Mouse (Mus musculus) ES-E14 (cell line): ENCODE data around the gene Pah. TPM values are rescaled to one million over a fixed set of nuclear protein-coding genes. Genes with fewer than 3 reads are reported as not detected.

ENCODE experiments used
- DNase-seq: peaks from one replicate; pipeline ENCODE4 v3.0.0-alpha.2; 2013; ENCODE audit warnings: low read depth, low spot score
- H3K27ac ChIP-seq: 2 replicates; pipeline ENCODE4 v1.5.1; 2012; ENCODE audit warnings: low read depth, mild to moderate bottlenecking, low read length, moderate library complexity, mixed read lengths; ENCODE audit not compliant: poor library complexity, insufficient read depth, severe bottlenecking
- H3K36me3 ChIP-seq: 2 replicates; pipeline ENCODE4 v1.6.1; 2012; ENCODE audit warnings: mild to moderate bottlenecking, low read length, moderate library complexity, mixed read lengths; ENCODE audit not compliant: control insufficient read depth, poor library complexity, insufficient read depth, severe bottlenecking
- H3K4me1 ChIP-seq, 2 experiments: fragments of 150-350 bp in 1 of 2; sonication (generic) in 1 of 2; 2 replicates each; pipeline ENCODE4 v1.6.1; 2012; ENCODE audit warnings: low read length in 2 of 2, mild to moderate bottlenecking in 1 of 2, mixed read lengths in 1 of 2; ENCODE audit not compliant: control insufficient read depth in 2 of 2, insufficient read depth in 2 of 2, poor library complexity in 1 of 2
- H3K4me3 ChIP-seq, 2 experiments: fragments of 150-350 bp in 1 of 2; sonication (generic) in 1 of 2; 2 replicates each; pipeline ENCODE4 v1.5.1; 2012; ENCODE audit warnings: low read length in 2 of 2, low read depth in 1 of 2, mild to moderate bottlenecking in 1 of 2, mixed read lengths in 1 of 2; ENCODE audit not compliant: insufficient read depth in 1 of 2, poor library complexity in 1 of 2, severe bottlenecking in 1 of 2
- H3K9ac ChIP-seq: 2 replicates; pipeline ENCODE4 v1.6.1; 2012; ENCODE audit warnings: low read depth, mild to moderate bottlenecking, low read length, mixed read lengths; ENCODE audit not compliant: poor library complexity, insufficient read depth, severe bottlenecking
- H3K9me3 ChIP-seq: fragments of 150-350 bp; sonication (generic); 2 replicates; pipeline ENCODE4 v1.6.1; 2012; ENCODE audit warnings: low read depth, mild to moderate bottlenecking, low read length; ENCODE audit not compliant: control insufficient read depth, insufficient read depth
- CHD2 ChIP-seq: IDR thresholded peaks from 2 replicates; pipeline ENCODE4 v1.6.1; 2014; ENCODE audit warnings: mild to moderate bottlenecking, low read depth, low read length, inconsistent platforms
- HCFC1 ChIP-seq: IDR thresholded peaks from 2 replicates; pipeline ENCODE4 v1.6.1; 2012; ENCODE audit warnings: low read length, inconsistent platforms, borderline replicate concordance; ENCODE audit not compliant: insufficient read depth
- MAFK ChIP-seq: IDR thresholded peaks from 2 replicates; pipeline ENCODE4 v1.6.1; 2014; ENCODE audit warnings: mild to moderate bottlenecking, low read depth, low read length, inconsistent platforms; ENCODE audit not compliant: insufficient read depth
- ZC3H11A ChIP-seq: IDR thresholded peaks from 2 replicates; pipeline ENCODE4 v1.6.1; 2012; ENCODE audit warnings: low read depth, mild to moderate bottlenecking, inconsistent platforms, low read length, borderline replicate concordance
- ZNF384 ChIP-seq: IDR thresholded peaks from 2 replicates; pipeline ENCODE4 v1.6.1; 2012; ENCODE audit warnings: low read depth, low read length, inconsistent platforms
- in situ Hi-C, 2 experiments: fragments of 600-800 bp; cut with MboI; formaldehyde crosslinking; loops; one replicate each; pipeline ENCODE4 v1.15.1; 2025; ENCODE audit warnings: low sequenced_read_pairs in 2 of 2, inconsistent platforms in 1 of 2; ENCODE audit not compliant: unreplicated experiment in 2 of 2
- total RNA-seq: library from RNA; depleted of rRNA; stranded (reverse); fragments of 300-350 nt; gene quantifications from 2 replicates; pipeline ENCODE4 v1.2.3, GENCODE M21; 2012

Pah gene
- total RNA-seq, 1 experiment = not detected

DNA sequence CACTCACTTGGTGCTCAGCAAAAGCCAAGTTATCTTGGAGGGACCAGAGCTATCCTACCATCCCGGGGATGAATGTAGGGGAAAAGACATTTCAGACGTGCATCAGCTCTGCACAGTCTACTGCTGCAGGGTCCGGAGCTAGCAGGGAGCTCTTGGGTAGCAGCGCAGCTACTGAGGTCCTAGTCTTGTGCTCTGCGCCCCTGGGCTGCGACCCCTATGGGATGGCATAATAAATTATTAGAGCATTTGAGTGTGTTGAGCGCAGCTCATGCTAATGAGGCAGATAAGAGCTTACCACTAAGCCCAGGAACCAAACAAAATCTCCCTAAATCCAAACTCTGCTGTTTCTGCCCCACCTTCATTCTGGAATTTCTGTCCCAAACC is 19.9 kb upstream of the Pah start:
- Histone ChIP-seq H3K4me3 (no peak overlapping the region), H3K9ac (no peak overlapping the region), H3K36me3 (no peaks in the 10 kb centered on the region), H3K9me3 (no peaks in the 10 kb centered on the region), H3K4me1 (no peaks in the 10 kb centered on the region), H3K27ac (no peak overlapping the region)
- no peak for DNase-seq
- TF ChIP-seq MAFK (no peak), CHD2 (no peak)
- in situ Hi-C loops = loop anchor here in 1 of 2 experiments (25.0 kb wide), 1 partner anchor 464 kb away; no protein-coding TSS in a partner anchor

GRCm38 (mm10) chr10:87502283-87502682 is 19.3 kb upstream of the Pah start:
- TF ChIP-seq ZNF384 (no peak), HCFC1 (no peak), CHD2 (no peak), ZC3H11A (no peak), MAFK (no peak)
- H3K4me1 ChIP-seq = no peaks in the 10 kb centered on the region
- H3K9ac ChIP-seq = no peak overlapping the region
- no peak overlapping the region for H3K4me3 ChIP-seq
- H3K9me3 ChIP-seq = no peaks in the 10 kb centered on the region
- no peak for DNase-seq
- in situ Hi-C loops = loop anchor here in 1 of 2 experiments (25.0 kb wide), 1 partner anchor 465 kb away; no protein-coding TSS in a partner anchor
- H3K36me3 ChIP-seq = no peaks in the 10 kb centered on the region
- H3K27ac ChIP-seq = no peak overlapping the region

GRCm38 (mm10) chr10:87503946-87504345 is 17.6 kb upstream of the Pah start:
- no peaks in the 10 kb centered on the region for H3K9me3 ChIP-seq
- TF ChIP-seq ZNF384 = no peak
- peak; percentile 88 for TF ChIP-seq ZC3H11A
- no peak for TF ChIP-seq HCFC1
- no peak for TF ChIP-seq CHD2
- TF ChIP-seq MAFK = no peak
- no peak for DNase-seq
- H3K9ac ChIP-seq = no peak overlapping the region
- H3K4me3 ChIP-seq = no peak overlapping the region
- no peaks in the 10 kb centered on the region for H3K36me3 ChIP-seq
- H3K4me1 ChIP-seq = no peaks in the 10 kb centered on the region
- H3K27ac ChIP-seq = no peak overlapping the region
- in situ Hi-C loops = loop anchor here in 1 of 2 experiments (25.0 kb wide), 1 partner anchor 467 kb away; no protein-coding TSS in a partner anchor

DNA sequence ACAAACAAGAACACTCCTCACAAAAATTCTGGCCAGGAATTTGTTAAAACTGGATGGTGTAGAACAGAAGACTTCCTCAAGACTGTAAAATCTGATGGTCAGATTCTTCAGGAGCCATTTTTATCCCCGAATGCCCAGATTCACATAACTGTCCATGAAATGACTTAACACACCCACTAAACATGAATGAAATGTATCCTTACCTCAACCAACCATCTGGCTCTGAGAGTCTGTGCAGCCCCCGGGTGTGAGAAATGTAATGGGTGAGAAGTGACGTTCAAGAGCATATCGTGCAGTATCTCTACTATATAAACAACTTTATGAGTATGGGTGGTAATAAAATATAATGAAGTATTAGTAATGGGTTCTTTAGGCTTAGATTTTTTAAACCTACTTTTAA is 13.0 kb upstream of the Pah start:
- H3K36me3 ChIP-seq = no peaks in the 10 kb centered on the region
- in situ Hi-C loops = loop anchor here (5.0 to 25.0 kb wide), 2 partner anchors 471 to 476 kb away; no protein-coding TSS in a partner anchor
- TF ChIP-seq ZNF384 (no peak), HCFC1 (no peak), ZC3H11A (no peak), MAFK (no peak)
- H3K4me1 ChIP-seq = no peaks in the 10 kb centered on the region
- no peak for DNase-seq
- no peak overlapping the region for H3K4me3 ChIP-seq
- H3K9ac ChIP-seq = no peak overlapping the region
- H3K9me3 ChIP-seq = no peaks in the 10 kb centered on the region
- no peak overlapping the region for H3K27ac ChIP-seq

GRCm38 (mm10) chr10:87513052-87513451 is 8.5 kb upstream of the Pah start:
- Histone ChIP-seq H3K27ac (no peak overlapping the region), H3K4me1 (no peaks in the 10 kb centered on the region), H3K9me3 (no peaks in the 10 kb centered on the region), H3K9ac (no peak overlapping the region), H3K36me3 (no peaks in the 10 kb centered on the region), H3K4me3 (no peak overlapping the region)
- in situ Hi-C loops = loop anchor here in 1 of 2 experiments (25.0 kb wide), 1 partner anchor 476 kb away; no protein-coding TSS in a partner anchor
- no peak for DNase-seq
- TF ChIP-seq ZC3H11A = no peak
- no peak for TF ChIP-seq ZNF384
- TF ChIP-seq HCFC1 = no peak
- TF ChIP-seq MAFK = no peak
- TF ChIP-seq CHD2 = no peak
